Mouse (Mus musculus) midbrain, embryonic 14.5 days (tissue): ENCODE data around the gene Gripap1. TPM values are rescaled to one million over a fixed set of nuclear protein-coding genes. Genes with fewer than 3 reads are reported as not detected.

ENCODE experiments used
- ATAC-seq: fragments of 200-750 bp; cut with Nextera tagmentation; 2 replicates; pipeline ENCODE4 v1.8.0; 2017; ENCODE audit warnings: moderate number of reproducible peaks, moderate library complexity; ENCODE audit not compliant: low FRiP score, low TSS enrichment
- DNase-seq: peaks from one replicate; pipeline ENCODE4 v3.0.0-alpha.2; 2015
- H3K27ac ChIP-seq: fragments of 300-500 bp; sonication (generic); replicated peaks from 2 replicates; pipeline ENCODE4 v1.5.1; 2014; ENCODE audit warnings: mild to moderate bottlenecking, low read depth, low read length, moderate library complexity
- H3K27me3 ChIP-seq: fragments of 300-500 bp; sonication (generic); 2 replicates; pipeline ENCODE4 v1.6.1; 2014; ENCODE audit warnings: low read length, control low read depth, mixed read lengths; ENCODE audit not compliant: control insufficient read depth, insufficient read depth
- H3K36me3 ChIP-seq: fragments of 300-500 bp; sonication (generic); 2 replicates; pipeline ENCODE4 v1.6.1; 2014; ENCODE audit warnings: low read length, control low read depth; ENCODE audit not compliant: control insufficient read depth, insufficient read depth
- H3K4me1 ChIP-seq: fragments of 300-500 bp; sonication (generic); 2 replicates; pipeline ENCODE4 v1.6.1; 2014; ENCODE audit warnings: mild to moderate bottlenecking, antibody characterized with exemption, low read length, control low read depth; ENCODE audit not compliant: control insufficient read depth, insufficient read depth
- H3K4me2 ChIP-seq: fragments of 300-500 bp; sonication (generic); 2 replicates; pipeline ENCODE4 v1.6.1; 2014; ENCODE audit warnings: mild to moderate bottlenecking, low read length, moderate library complexity
- H3K4me3 ChIP-seq: fragments of 300-500 bp; sonication (generic); replicated peaks from 2 replicates; pipeline ENCODE4 v1.5.1; 2014; ENCODE audit warnings: low read depth, low read length
- H3K9ac ChIP-seq: fragments of 300-500 bp; sonication (generic); replicated peaks from 2 replicates; pipeline ENCODE4 v1.6.1; 2014; ENCODE audit warnings: mild to moderate bottlenecking, low read length, moderate library complexity
- H3K9me3 ChIP-seq: fragments of 300-500 bp; sonication (generic); 2 replicates; pipeline ENCODE4 v1.6.1; 2016; ENCODE audit warnings: low read length, control low read depth, mixed read lengths; ENCODE audit not compliant: control insufficient read depth
- WGBS: fragments of 180-500 bp; shearing (Covaris S2); extraction: QIAGEN DNeasy Blood & Tissue Kit; methylation state at CpG from one replicate; pipeline ENCODE4 v1.1.7; 2014; 5-methylcytosine and 5-hydroxymethylcytosine counted together
- polyA plus RNA-seq: library from polyadenylated mRNA; unstranded; fragments of >200 nt; fragmentation: Nextera tagmentation; extraction: Ambion mirVana; gene quantifications from 2 replicates; pipeline ENCODE4 v1.2.1, GENCODE M21; 2014

The Gripap1 gene
- polyA plus RNA-seq, 1 experiment from 2014 or later, result 56.6 TPM

DNA sequence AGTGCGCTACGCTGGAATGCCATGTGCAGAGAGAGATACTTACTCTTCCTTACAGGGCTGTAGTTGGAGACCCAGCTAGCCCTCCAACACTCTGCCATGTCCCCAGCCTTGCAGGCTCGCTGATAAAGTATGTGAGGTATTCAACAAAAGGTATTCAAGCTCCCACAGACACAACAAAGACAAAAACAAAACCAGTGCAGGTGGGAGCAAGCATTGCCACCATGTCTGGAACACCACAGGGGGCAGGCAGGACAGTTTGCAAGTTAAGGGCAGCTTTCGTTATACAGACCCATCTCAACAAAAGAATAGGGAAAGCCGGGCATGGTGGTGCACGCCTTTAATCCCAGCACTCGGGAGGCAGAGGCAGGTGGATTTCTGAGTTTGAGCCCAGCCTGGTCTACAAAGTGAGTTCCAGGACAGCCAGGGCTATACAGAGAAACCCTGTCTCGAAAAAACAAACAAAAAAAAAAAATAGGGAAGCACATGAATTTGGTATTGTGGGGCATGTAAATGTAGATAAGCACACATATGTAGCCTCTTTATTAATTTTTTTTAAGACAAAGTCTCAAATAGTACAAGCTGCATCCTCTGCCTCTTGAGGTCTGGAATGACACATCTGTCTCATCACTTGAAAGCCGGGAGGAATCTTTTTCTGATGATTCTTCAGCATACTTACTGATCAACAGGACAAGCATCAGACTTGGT lies 13.9 kb upstream of the Gripap1 start:
- Histone ChIP-seq H3K36me3 (peaks cover 16% of the 10 kb centered on the region), H3K27me3 (no peaks in the 10 kb centered on the region), H3K4me3 (no peak overlapping the region), H3K4me2 (no peak overlapping the region), H3K9me3 (no peaks in the 10 kb centered on the region), H3K4me1 (no peaks in the 10 kb centered on the region), H3K9ac (no peak overlapping the region), H3K27ac (no peak overlapping the region)
- DNase-seq, result no peak
- ATAC-seq, result no peak
- WGBS, result 76% methylated on average over 9 of the region's 9 CpGs

- no peak overlapping the region for H3K4me2 ChIP-seq
- peak; percentile 55; the same call in 1 of the 2 replicates for ATAC-seq
- H3K9me3 ChIP-seq, result no peaks in the 10 kb centered on the region
- H3K4me1 ChIP-seq, result no peaks in the 10 kb centered on the region
- no peak overlapping the region for H3K9ac ChIP-seq
- no peak overlapping the region for H3K4me3 ChIP-seq
- H3K27ac ChIP-seq, result no peak overlapping the region
- no peaks in the 10 kb centered on the region for H3K27me3 ChIP-seq
- peak; percentile 68 for DNase-seq
- WGBS, result 50% methylated on average over 8 of the region's 8 CpGs
- peaks cover 9% of the 10 kb centered on the region for H3K36me3 ChIP-seq
Measured at GRCm38 (mm10) chrX:7776329-7777082, 13.1 kb upstream of the Gripap1 start.

- Histone ChIP-seq H3K9me3 (no peaks in the 10 kb centered on the region), H3K4me1 (no peaks in the 10 kb centered on the region), H3K36me3 (peaks cover 4% of the 10 kb centered on the region; the same call in 1 of the 2 replicates), H3K4me2 (no peak overlapping the region), H3K27ac (no peak overlapping the region), H3K4me3 (no peak overlapping the region), H3K9ac (no peak overlapping the region), H3K27me3 (no peaks in the 10 kb centered on the region)
- ATAC-seq (no peak), DNase-seq (no peak)
- WGBS, result 79% methylated on average over 7 of the region's 7 CpGs
Measured at GRCm38 (mm10) chrX:7778450-7779244, 10.9 kb upstream of the Gripap1 start.

DNA sequence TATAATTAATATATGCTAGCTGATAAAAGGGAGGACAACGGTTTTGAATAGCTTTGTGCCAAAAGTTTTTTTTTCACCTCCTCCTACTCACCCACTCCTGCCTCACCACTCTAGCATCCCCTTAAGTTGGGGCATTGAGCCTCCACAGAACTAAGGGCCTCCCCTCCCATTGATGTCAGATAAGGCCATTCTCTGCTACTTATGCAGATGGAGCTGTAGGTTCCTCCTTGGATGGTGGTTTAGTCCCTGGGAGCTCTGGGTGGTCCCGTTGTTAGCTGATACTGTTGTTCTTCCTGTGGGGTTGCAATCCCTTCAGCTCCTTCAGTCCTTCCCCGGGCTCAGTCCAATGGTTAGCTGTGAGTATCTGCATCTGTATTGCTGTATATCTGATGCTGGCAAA lies 10.3 kb upstream of the Gripap1 start:
- no peaks in the 10 kb centered on the region for H3K9me3 ChIP-seq
- WGBS, result 17% methylated on average over 3 of the region's 3 CpGs

DNA sequence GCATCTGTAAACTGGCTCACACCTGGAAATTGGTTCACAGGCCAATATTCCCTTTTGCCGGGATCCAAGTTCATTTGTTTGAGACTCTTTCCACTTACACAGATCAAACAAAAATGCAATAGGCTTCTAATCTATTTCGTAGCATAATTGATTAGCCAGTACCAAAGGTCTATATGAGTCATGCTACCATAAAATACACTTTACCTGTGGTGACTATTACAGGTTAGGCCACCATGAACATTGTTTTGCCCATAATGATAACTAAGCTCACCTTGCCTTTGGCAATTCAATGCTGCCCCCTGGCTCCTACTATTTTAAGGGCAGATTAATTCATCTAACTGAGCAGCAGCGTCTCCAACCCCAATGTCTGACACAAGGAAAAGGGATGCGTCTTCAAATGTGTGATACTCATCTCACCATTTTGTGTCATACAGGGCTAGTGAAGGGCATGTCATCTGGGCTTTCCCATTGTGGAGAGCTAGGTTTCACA lies 6.9 kb upstream of the Gripap1 start:
- Histone ChIP-seq H3K9ac (no peak overlapping the region), H3K4me1 (no peaks in the 10 kb centered on the region), H3K27ac (no peak overlapping the region), H3K4me3 (no peak overlapping the region), H3K4me2 (no peak overlapping the region), H3K36me3 (no peaks in the 10 kb centered on the region), H3K27me3 (no peaks in the 10 kb centered on the region), H3K9me3 (no peaks in the 10 kb centered on the region)
- 80% methylated on average over 4 of the region's 4 CpGs for WGBS
- no peak for ATAC-seq
- DNase-seq, result no peak

More for the DNA sequence above, 10.3 kb upstream of the Gripap1 start:
- H3K4me1 ChIP-seq, result no peaks in the 10 kb centered on the region
- no peaks in the 10 kb centered on the region for H3K36me3 ChIP-seq
- H3K9ac ChIP-seq, result no peak overlapping the region
- no peak for DNase-seq
- H3K27me3 ChIP-seq, result no peaks in the 10 kb centered on the region
- H3K27ac ChIP-seq, result no peak overlapping the region
- no peak overlapping the region for H3K4me3 ChIP-seq
- ATAC-seq, result no peak
- no peak overlapping the region for H3K4me2 ChIP-seq

DNA sequence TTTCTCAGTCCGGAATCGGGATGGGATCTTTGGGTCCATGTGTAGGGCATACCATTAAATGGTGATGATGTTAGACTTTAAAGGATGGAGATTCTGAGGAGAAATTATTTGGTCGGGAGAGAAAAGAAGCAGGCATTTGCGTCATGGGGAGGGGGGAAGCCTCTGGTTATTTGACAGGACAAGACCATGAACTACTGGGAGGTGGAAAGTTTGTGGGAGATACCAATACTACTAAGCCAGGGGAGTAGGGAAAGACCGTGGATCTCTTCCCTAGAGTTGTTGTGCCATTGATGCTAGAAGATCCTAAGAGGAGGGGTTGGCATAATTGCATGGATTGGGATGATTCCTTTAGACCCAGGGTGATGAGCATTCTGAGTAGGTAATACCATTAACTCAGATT lies 744 bp downstream of the Gripap1 start:
- no peaks in the 10 kb centered on the region for H3K9me3 ChIP-seq
- 0 out of 2 replicates have a peak, but pooled peaks cover 8% of the 10 kb centered on the region for H3K36me3 ChIP-seq
- peak overlapping the region; percentile 60 for H3K4me2 ChIP-seq
- 29% methylated on average over 5 of the region's 5 CpGs for WGBS
- DNase-seq (peak; percentile 20), ATAC-seq (0 out of 2 replicates have a peak, but pooled peaks have one; percentile 29)
- peaks cover 7% of the 10 kb centered on the region; the same call in 1 of the 2 replicates for H3K4me1 ChIP-seq
- H3K9ac ChIP-seq, result peak overlapping the region; percentile 56
- H3K27me3 ChIP-seq, result no peaks in the 10 kb centered on the region
- no peak overlapping the region for H3K27ac ChIP-seq
- peak overlapping the region; percentile 48 for H3K4me3 ChIP-seq

DNA sequence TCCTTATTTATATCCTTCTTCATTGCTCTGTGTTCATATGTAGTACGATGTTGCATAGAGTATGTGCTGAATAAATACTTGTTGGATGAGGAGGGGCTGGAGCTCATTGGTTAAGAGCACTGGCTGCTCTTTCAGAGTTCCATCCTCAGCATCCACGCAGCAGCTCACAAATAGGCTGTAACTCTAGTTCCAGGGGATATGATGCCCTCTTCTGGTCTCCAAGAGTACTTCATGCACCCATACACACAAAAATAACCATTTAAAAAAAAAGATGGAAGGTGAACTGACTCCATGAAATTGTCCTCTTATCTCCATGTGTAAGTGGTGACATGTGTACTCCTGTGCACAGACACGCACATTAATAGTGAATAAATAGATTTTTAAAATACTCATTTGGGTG lies 3.8 kb downstream of the Gripap1 start:
- Histone ChIP-seq H3K27ac (no peak overlapping the region), H3K4me2 (no peak overlapping the region), H3K4me1 (peaks cover 7% of the 10 kb centered on the region; the same call in 1 of the 2 replicates), H3K9me3 (no peaks in the 10 kb centered on the region), H3K27me3 (no peaks in the 10 kb centered on the region), H3K4me3 (no peak overlapping the region), H3K36me3 (0 out of 2 replicates have a peak, but pooled peaks cover 8% of the 10 kb centered on the region), H3K9ac (no peak overlapping the region)
- 45% methylated on average over 3 of the region's 3 CpGs for WGBS
- ATAC-seq, result no peak
- peak; percentile 62 for DNase-seq

DNA sequence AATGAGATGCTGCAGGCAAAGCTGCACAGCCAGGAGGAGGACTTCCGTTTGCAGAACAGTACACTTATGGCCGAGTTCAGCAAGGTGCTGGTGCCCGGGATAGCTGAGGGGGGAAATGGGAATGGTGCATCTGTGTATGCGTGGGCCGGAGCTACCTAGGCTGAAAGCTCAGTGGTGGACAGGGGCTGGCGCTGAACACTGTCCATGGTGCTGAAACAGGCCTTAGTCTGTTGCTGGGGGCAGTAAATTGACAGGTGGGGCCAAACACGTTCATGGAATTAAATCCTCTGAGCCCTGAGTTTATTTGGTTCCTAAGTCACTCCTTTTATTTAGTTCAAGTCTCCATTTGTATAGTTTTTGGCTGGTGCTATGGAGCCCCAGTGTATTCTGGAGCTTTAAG lies 5.5 kb downstream of the Gripap1 start:
- H3K27me3 ChIP-seq, result no peaks in the 10 kb centered on the region
- no peak overlapping the region for H3K4me2 ChIP-seq
- H3K36me3 ChIP-seq, result peaks cover 16% of the 10 kb centered on the region; the same call in 1 of the 2 replicates
- H3K4me1 ChIP-seq, result peaks cover 7% of the 10 kb centered on the region; the same call in 1 of the 2 replicates
- no peaks in the 10 kb centered on the region for H3K9me3 ChIP-seq
- no peak overlapping the region for H3K9ac ChIP-seq
- DNase-seq (no peak), ATAC-seq (no peak)
- H3K4me3 ChIP-seq, result no peak overlapping the region
- no peak overlapping the region for H3K27ac ChIP-seq
- WGBS, result 40% methylated on average over 7 of the region's 7 CpGs
